18 mouse cellular contexts compared by ENCODE assay signal in genomic region chr7:139147360-139147759, GRCm38 (mm10).
DNase-seq lines count a peak whose midpoint lies in the region; ATAC-seq lines count a peak whose summit lies in the region.
"Had no signal": no experiment of that assay in that cellular context is flagged by ENCODE, and none has a peak within 500 bp of the region (broad histone marks: within the 10 kb centered on the region; RNA-seq: fewer than 3 reads in every experiment).

No protein-coding gene starts in this region.

- DNase-seq in hindbrain, embryonic 10.5 days (ENCODE audit: low spot score), result no peak
- DNase-seq in hindbrain, embryonic 14.5 days (ENCODE audit: low spot score), result no peak
- DNase-seq in lung, postnatal 4 days, result peak; percentile 18 to 42
- DNase-seq in lung, postnatal 36 days, result no peak
- no peak for DNase-seq in limb, embryonic 10.5 days (ENCODE audit: low spot score)
- no peak for DNase-seq in cerebellum, adult 8-10 months
- DNase-seq in gastrocnemius, postnatal 25 days, result no peak
- DNase-seq: adrenal gland, postnatal 14 days; cerebellum, postnatal 14 days; gastrocnemius, postnatal 14 days; right cerebral cortex, adult 18-20 months; thymus, postnatal 36 days had no signal

- H3K36me3 ChIP-seq in hindbrain, embryonic 10.5 days, result no peaks in the 10 kb centered on the region
- no peaks in the 10 kb centered on the region for H3K36me3 ChIP-seq in hindbrain, embryonic 14.5 days (replicated peaks; ENCODE audit: control insufficient read depth, insufficient read depth)
- H3K36me3 ChIP-seq in limb, embryonic 10.5 days, result no peaks in the 10 kb centered on the region
- H3K36me3 ChIP-seq in neural tube, embryonic 14.5 days (ENCODE audit: control insufficient read depth, insufficient read depth, low read length), result no peaks in the 10 kb centered on the region
- H3K36me3 ChIP-seq: embryonic facial prominence, embryonic 15.5 days had no signal

- H3K4me2 ChIP-seq in hindbrain, embryonic 14.5 days (replicated peaks), result no peak overlapping the region
- no peak overlapping the region for H3K4me2 ChIP-seq in neural tube, embryonic 14.5 days (ENCODE audit: low read depth, low read length)
- H3K4me2 ChIP-seq: embryonic facial prominence, embryonic 15.5 days; forebrain, embryonic 13.5 days had no signal

- peaks cover 30% of the 10 kb centered on the region for H3K27me3 ChIP-seq in hindbrain, embryonic 10.5 days (ENCODE audit: insufficient read depth, poor library complexity, severe bottlenecking)
- no peaks in the 10 kb centered on the region for H3K27me3 ChIP-seq in hindbrain, embryonic 14.5 days (ENCODE audit: control insufficient read depth, insufficient read depth, low read length)
- H3K27me3 ChIP-seq in limb, embryonic 10.5 days (ENCODE audit: low read depth, poor library complexity, severe bottlenecking), result peaks cover 12% of the 10 kb centered on the region
- no peaks in the 10 kb centered on the region for H3K27me3 ChIP-seq in neural tube, embryonic 14.5 days (ENCODE audit: control insufficient read depth, insufficient read depth, low read length)
- H3K27me3 ChIP-seq: embryonic facial prominence, embryonic 15.5 days had no signal

- H3K4me1 ChIP-seq in hindbrain, embryonic 10.5 days (replicated peaks), result peaks cover 70% of the 10 kb centered on the region
- H3K4me1 ChIP-seq in hindbrain, embryonic 14.5 days (replicated peaks; ENCODE audit: control insufficient read depth, insufficient read depth, low read length), result peaks cover 28% of the 10 kb centered on the region
- peaks cover 24% of the 10 kb centered on the region for H3K4me1 ChIP-seq in limb, embryonic 10.5 days
- H3K4me1 ChIP-seq in neural tube, embryonic 14.5 days (ENCODE audit: control insufficient read depth, insufficient read depth, low read length), result peaks cover 10% of the 10 kb centered on the region

- H3K4me3 ChIP-seq in hindbrain, embryonic 10.5 days, result no peak overlapping the region
- H3K4me3 ChIP-seq in hindbrain, embryonic 14.5 days (replicated peaks; ENCODE audit: low read length), result no peak overlapping the region
- H3K4me3 ChIP-seq in limb, embryonic 10.5 days, result no peak overlapping the region
- no peak overlapping the region for H3K4me3 ChIP-seq in neural tube, embryonic 14.5 days (ENCODE audit: low read depth, low read length)
- H3K4me3 ChIP-seq: embryonic facial prominence, embryonic 15.5 days; forebrain, embryonic 13.5 days had no signal

- H3K9me3 ChIP-seq in hindbrain, embryonic 10.5 days, result no peaks in the 10 kb centered on the region
- H3K9me3 ChIP-seq in hindbrain, embryonic 14.5 days (ENCODE audit: control insufficient read depth, low read length), result no peaks in the 10 kb centered on the region
- H3K9me3 ChIP-seq in limb, embryonic 10.5 days (replicated peaks), result no peaks in the 10 kb centered on the region
- no peaks in the 10 kb centered on the region for H3K9me3 ChIP-seq in neural tube, embryonic 14.5 days (ENCODE audit: control insufficient read depth, low read length)
- H3K9me3 ChIP-seq: embryonic facial prominence, embryonic 15.5 days; forebrain, embryonic 13.5 days had no signal

- no peak overlapping the region for H3K9ac ChIP-seq in hindbrain, embryonic 14.5 days
- H3K9ac ChIP-seq in neural tube, embryonic 14.5 days (replicated peaks; ENCODE audit: low read depth, low read length), result no peak overlapping the region
- H3K9ac ChIP-seq: embryonic facial prominence, embryonic 15.5 days; forebrain, embryonic 13.5 days had no signal

- ATAC-seq in hindbrain, embryonic 14.5 days (ENCODE audit: low FRiP score), result no peak
- no peak for ATAC-seq in neural tube, embryonic 14.5 days (ENCODE audit: low read depth)
- ATAC-seq: CD4-positive, CD25-positive, alpha-beta regulatory T cell, adult 4 months; forebrain, embryonic 13.5 days; intestine, embryonic 16.5 days had no signal

- peak overlapping the region; percentile 72 for H3K27ac ChIP-seq in hindbrain, embryonic 10.5 days
- no peak overlapping the region; the same call in 1 of the 2 replicates for H3K27ac ChIP-seq in hindbrain, embryonic 14.5 days
- H3K27ac ChIP-seq in limb, embryonic 10.5 days, result peak overlapping the region; percentile 62; the same call in 1 of the 2 replicates
- peak overlapping the region; percentile 12; the same call in 1 of the 2 replicates for H3K27ac ChIP-seq in neural tube, embryonic 14.5 days (ENCODE audit: low read depth, low read length)
- H3K27ac ChIP-seq: embryonic facial prominence, embryonic 15.5 days; forebrain, embryonic 13.5 days; stomach, postnatal 0 days had no signal

- 48% methylated on average over 4 of the region's 4 CpGs for WGBS in hindbrain, embryonic 10.5 days
- 40% methylated on average over 4 of the region's 4 CpGs for WGBS in hindbrain, embryonic 14.5 days
- 42% methylated on average over 4 of the region's 4 CpGs for WGBS in limb, embryonic 10.5 days
- 51% methylated on average over 4 of the region's 4 CpGs for WGBS in neural tube, embryonic 14.5 days

Comparison
In these comparisons a context has a peak if more than half of its experiments do, and no peak if none do; other contexts are left out.
1. DNase-seq: peak in lung, postnatal 4 days (2 of 2); none in hindbrain, embryonic 10.5 days (single experiment), hindbrain, embryonic 14.5 days (single experiment), lung, postnatal 36 days (single experiment), limb, embryonic 10.5 days (single experiment), cerebellum, adult 8-10 months (single experiment) and gastrocnemius, postnatal 25 days (single experiment).